Mouse (Mus musculus): ENCODE measurements at regions not wholly inside any gene's neighbourhood (a gene's known extent, or its start where the extent isn't known, plus 50 kb on each side); places are given as distances from the start of the nearest gene placed in this dataset.

GRCm38 (mm10) chr10:17548629-17549580 is 174.1 kb upstream of the Cited2 start:
- Histone ChIP-seq H3K4me3 (ENCODE audit: low read depth, low read length) (no peak overlapping the region), H3K9ac (ENCODE audit: low read depth, low read length) (no peak overlapping the region), H3K27me3 (ENCODE audit: control insufficient read depth, insufficient read depth, low read depth, low read length) (no peaks in the 10 kb centered on the region), H3K9me3 (replicated peaks; ENCODE audit: control insufficient read depth, low read length, poor library complexity, severe bottlenecking) (no peaks in the 10 kb centered on the region), H3K4me1 (ENCODE audit: control insufficient read depth, insufficient read depth, low read length) (no peaks in the 10 kb centered on the region), H3K36me3 (ENCODE audit: control insufficient read depth, insufficient read depth, low read length) (no peaks in the 10 kb centered on the region), H3K27ac (ENCODE audit: low read length) (no peak overlapping the region), H3K4me2 (ENCODE audit: low read length) (no peak overlapping the region)
- no peak for ATAC-seq
- 89% methylated on average over 14 of the region's 14 CpGs for WGBS

GRCm38 (mm10) chr10:17549711-17550637 is 173.0 kb upstream of the Cited2 start:
- no peaks in the 10 kb centered on the region for H3K27me3 ChIP-seq (ENCODE audit: control insufficient read depth, insufficient read depth, low read depth, low read length)
- H3K4me1 ChIP-seq (ENCODE audit: control insufficient read depth, insufficient read depth, low read length), result no peaks in the 10 kb centered on the region
- WGBS, result 86% methylated on average over 6 of the region's 6 CpGs
- ATAC-seq, result no peak
- no peak overlapping the region for H3K4me3 ChIP-seq (ENCODE audit: low read depth, low read length)
- H3K36me3 ChIP-seq (ENCODE audit: control insufficient read depth, insufficient read depth, low read length), result no peaks in the 10 kb centered on the region
- H3K27ac ChIP-seq (ENCODE audit: low read length), result no peak overlapping the region
- no peak overlapping the region for H3K4me2 ChIP-seq (ENCODE audit: low read length)
- no peak overlapping the region for H3K9ac ChIP-seq (ENCODE audit: low read depth, low read length)
- no peaks in the 10 kb centered on the region for H3K9me3 ChIP-seq (replicated peaks; ENCODE audit: control insufficient read depth, low read length, poor library complexity, severe bottlenecking)

GRCm38 (mm10) chr10:17550638-17551013 is 172.4 kb upstream of the Cited2 start:
- H3K9ac ChIP-seq (ENCODE audit: low read depth, low read length), result no peak overlapping the region
- no peak overlapping the region for H3K4me2 ChIP-seq (ENCODE audit: low read length)
- no peak for ATAC-seq
- no peaks in the 10 kb centered on the region for H3K27me3 ChIP-seq (ENCODE audit: control insufficient read depth, insufficient read depth, low read depth, low read length)
- H3K9me3 ChIP-seq (replicated peaks; ENCODE audit: control insufficient read depth, low read length, poor library complexity, severe bottlenecking), result no peaks in the 10 kb centered on the region
- no peaks in the 10 kb centered on the region for H3K36me3 ChIP-seq (ENCODE audit: control insufficient read depth, insufficient read depth, low read length)
- H3K27ac ChIP-seq (ENCODE audit: low read length), result no peak overlapping the region
- no peaks in the 10 kb centered on the region for H3K4me1 ChIP-seq (ENCODE audit: control insufficient read depth, insufficient read depth, low read length)
- WGBS, result 88% methylated on average over 6 of the region's 6 CpGs
- H3K4me3 ChIP-seq (ENCODE audit: low read depth, low read length), result no peak overlapping the region

GRCm38 (mm10) chr10:17551869-17552268 is 171.1 kb upstream of the Cited2 start:
- Histone ChIP-seq H3K4me2 (ENCODE audit: low read length) (no peak overlapping the region), H3K4me1 (ENCODE audit: control insufficient read depth, insufficient read depth, low read length) (no peaks in the 10 kb centered on the region), H3K27me3 (ENCODE audit: control insufficient read depth, insufficient read depth, low read depth, low read length) (no peaks in the 10 kb centered on the region), H3K9me3 (replicated peaks; ENCODE audit: control insufficient read depth, low read length, poor library complexity, severe bottlenecking) (no peaks in the 10 kb centered on the region), H3K27ac (ENCODE audit: low read length) (no peak overlapping the region), H3K4me3 (ENCODE audit: low read depth, low read length) (no peak overlapping the region), H3K9ac (ENCODE audit: low read depth, low read length) (no peak overlapping the region), H3K36me3 (ENCODE audit: control insufficient read depth, insufficient read depth, low read length) (no peaks in the 10 kb centered on the region)
- ATAC-seq, result no peak
- 81% methylated on average over 6 of the region's 6 CpGs for WGBS

GRCm38 (mm10) chr10:17552277-17552676 is 170.7 kb upstream of the Cited2 start:
- no peak for ATAC-seq
- H3K4me2 ChIP-seq (ENCODE audit: low read length), result no peak overlapping the region
- H3K4me3 ChIP-seq (ENCODE audit: low read depth, low read length), result no peak overlapping the region
- H3K27ac ChIP-seq (ENCODE audit: low read length), result no peak overlapping the region
- no peak overlapping the region for H3K9ac ChIP-seq (ENCODE audit: low read depth, low read length)
- no peaks in the 10 kb centered on the region for H3K27me3 ChIP-seq (ENCODE audit: control insufficient read depth, insufficient read depth, low read depth, low read length)
- H3K36me3 ChIP-seq (ENCODE audit: control insufficient read depth, insufficient read depth, low read length), result no peaks in the 10 kb centered on the region
- H3K9me3 ChIP-seq (replicated peaks; ENCODE audit: control insufficient read depth, low read length, poor library complexity, severe bottlenecking), result no peaks in the 10 kb centered on the region
- H3K4me1 ChIP-seq (ENCODE audit: control insufficient read depth, insufficient read depth, low read length), result no peaks in the 10 kb centered on the region

GRCm38 (mm10) chr10:17556391-17556790 is 166.6 kb upstream of the Cited2 start:
- H3K9ac ChIP-seq (ENCODE audit: low read depth, low read length), result no peak overlapping the region
- H3K4me3 ChIP-seq (ENCODE audit: low read depth, low read length), result no peak overlapping the region
- ATAC-seq, result no peak
- no peaks in the 10 kb centered on the region for H3K36me3 ChIP-seq (ENCODE audit: control insufficient read depth, insufficient read depth, low read length)
- no peak overlapping the region for H3K4me2 ChIP-seq (ENCODE audit: low read length)
- no peak overlapping the region for H3K27ac ChIP-seq (ENCODE audit: low read length)
- no peaks in the 10 kb centered on the region for H3K9me3 ChIP-seq (replicated peaks; ENCODE audit: control insufficient read depth, low read length, poor library complexity, severe bottlenecking)
- H3K27me3 ChIP-seq (ENCODE audit: control insufficient read depth, insufficient read depth, low read depth, low read length), result no peaks in the 10 kb centered on the region
- 76% methylated on average over 4 of the region's 4 CpGs for WGBS
- no peaks in the 10 kb centered on the region for H3K4me1 ChIP-seq (ENCODE audit: control insufficient read depth, insufficient read depth, low read length)

GRCm38 (mm10) chr10:17559370-17559955 is 163.6 kb upstream of the Cited2 start:
- H3K4me3 ChIP-seq (ENCODE audit: low read depth, low read length), result no peak overlapping the region
- WGBS, result 14% methylated on average over 5 of the region's 5 CpGs
- H3K9me3 ChIP-seq (replicated peaks; ENCODE audit: control insufficient read depth, low read length, poor library complexity, severe bottlenecking), result no peaks in the 10 kb centered on the region
- H3K36me3 ChIP-seq (ENCODE audit: control insufficient read depth, insufficient read depth, low read length), result no peaks in the 10 kb centered on the region
- no peak overlapping the region for H3K27ac ChIP-seq (ENCODE audit: low read length)
- no peaks in the 10 kb centered on the region for H3K27me3 ChIP-seq (ENCODE audit: control insufficient read depth, insufficient read depth, low read depth, low read length)
- H3K4me1 ChIP-seq (ENCODE audit: control insufficient read depth, insufficient read depth, low read length), result peaks cover 3% of the 10 kb centered on the region; the same call in 1 of the 2 replicates
- H3K4me2 ChIP-seq (ENCODE audit: low read length), result no peak overlapping the region
- ATAC-seq, result no peak
- no peak overlapping the region for H3K9ac ChIP-seq (ENCODE audit: low read depth, low read length)

GRCm38 (mm10) chr10:17559980-17560379 is 163.0 kb upstream of the Cited2 start:
- 17% methylated on average over 3 of the region's 3 CpGs for WGBS
- no peak overlapping the region for H3K4me2 ChIP-seq (ENCODE audit: low read length)
- H3K4me3 ChIP-seq (ENCODE audit: low read depth, low read length), result no peak overlapping the region
- no peak overlapping the region for H3K9ac ChIP-seq (ENCODE audit: low read depth, low read length)
- no peaks in the 10 kb centered on the region for H3K27me3 ChIP-seq (ENCODE audit: control insufficient read depth, insufficient read depth, low read depth, low read length)
- no peaks in the 10 kb centered on the region for H3K9me3 ChIP-seq (replicated peaks; ENCODE audit: control insufficient read depth, low read length, poor library complexity, severe bottlenecking)
- H3K27ac ChIP-seq (ENCODE audit: low read length), result no peak overlapping the region
- no peaks in the 10 kb centered on the region for H3K36me3 ChIP-seq (ENCODE audit: control insufficient read depth, insufficient read depth, low read length)
- H3K4me1 ChIP-seq (ENCODE audit: control insufficient read depth, insufficient read depth, low read length), result peaks cover 3% of the 10 kb centered on the region; the same call in 1 of the 2 replicates
- no peak for ATAC-seq

All from midbrain, embryonic 16.5 days (tissue).